Mouse (Mus musculus) megakaryocyte, embryonic 14.5 days (primary cell): ENCODE measurements around the gene Syne3.

Experiments
- FLI1 ChIP-seq: IDR thresholded peaks from 2 replicates; pipeline ENCODE4 v1.6.1; 2012; ENCODE audit warnings: low read length, inconsistent platforms, mixed read lengths
- GATA1 ChIP-seq: IDR thresholded peaks from 3 replicates; pipeline ENCODE4 v1.6.1; 2012; ENCODE audit warnings: mixed read lengths, low read length, inconsistent platforms, borderline replicate concordance

- TF ChIP-seq GATA1 (no peak), FLI1 (no peak)
Measured at GRCm38 (mm10) chr12:104922647-104923046, 87.0 kb downstream of the Syne3 start.
